Mouse (Mus musculus) mesoderm, embryonic 11.5 days (tissue): ENCODE measurements at regions not wholly inside any gene's neighbourhood (a gene's known extent, or its start where the extent isn't known, plus 50 kb on each side); places are given as distances from the start of the nearest gene placed in this dataset.
"Not testable (repeated sequence)": the region's sequence is repeated elsewhere in the genome, so short reads cannot be mapped to it uniquely, and the experiment has no call there.

Experiments used
- DNase-seq: peaks from one replicate; pipeline ENCODE4 v3.0.0-alpha.2; 2012; ENCODE audit warnings: low read depth, low spot score

- no peak for DNase-seq
Observed at GRCm38 (mm10) chr2:78019916-78020315, 73.7 kb upstream of the Cwc22 start.

- not testable (repeated sequence) for DNase-seq
Observed at GRCm38 (mm10) chr2:78012441-78012840, 66.3 kb upstream of the Cwc22 start.

GRCm38 (mm10) chr2:78011821-78012220, 65.6 kb upstream of the Cwc22 start:
- DNase-seq: peak; percentile 21

GRCm38 (mm10) chr2:78011051-78011800, 65.1 kb upstream of the Cwc22 start:
- no peak for DNase-seq

GRCm38 (mm10) chr2:78010066-78010690, 64.0 kb upstream of the Cwc22 start:
- DNase-seq: peak; percentile 9

GRCm38 (mm10) chr2:78008094-78008493, 61.9 kb upstream of the Cwc22 start:
- DNase-seq: peak; percentile 15

GRCm38 (mm10) chr2:78005402-78006021, 59.3 kb upstream of the Cwc22 start:
- DNase-seq: no peak

GRCm38 (mm10) chr2:78004426-78004825, 58.3 kb upstream of the Cwc22 start:
- no peak for DNase-seq
